Mouse (Mus musculus) C2C12 (cell line): Measurements from ENCODE around the gene Nenf. TPM values are rescaled to one million over a fixed set of nuclear protein-coding genes. Genes with fewer than 3 reads are reported as not detected.

Experiments used
- H3K27me3 ChIP-seq: one replicate; pipeline ENCODE4 v1.6.1; 2011; ENCODE audit not compliant: control insufficient read depth, insufficient read depth, insufficient read length
- H3K36me3 ChIP-seq: one replicate; pipeline ENCODE4 v1.6.1; 2011; ENCODE audit not compliant: control insufficient read depth, insufficient read depth
- H3K4me3 ChIP-seq: one replicate; pipeline ENCODE4 v1.5.1; 2011; ENCODE audit warnings: mild to moderate bottlenecking, control low read depth; ENCODE audit not compliant: poor library complexity, insufficient read depth, severe bottlenecking
- H3K79me2 ChIP-seq: one replicate; pipeline ENCODE4 v1.6.1; 2011; ENCODE audit not compliant: control insufficient read depth, insufficient read depth
- H3K79me3 ChIP-seq: one replicate; pipeline ENCODE4 v1.6.1; 2011; ENCODE audit warnings: low read depth, control low read depth
- H3ac ChIP-seq: one replicate; pipeline ENCODE3; 2011; ENCODE audit warnings: low read depth; ENCODE audit not compliant: control insufficient read depth, insufficient read length
- CEBPB ChIP-seq: IDR thresholded peaks from one replicate; pipeline ENCODE4 v1.6.1; 2011; ENCODE audit warnings: low read depth, mild to moderate bottlenecking, control low read depth, moderate library complexity
- CTCF ChIP-seq: IDR thresholded peaks from one replicate; pipeline ENCODE4 v1.5.1; 2011; ENCODE audit not compliant: control insufficient read depth, insufficient read depth, insufficient read length
- FOSL1 ChIP-seq: IDR thresholded peaks from one replicate; pipeline ENCODE4 v1.8.0; 2011; ENCODE audit warnings: mild to moderate bottlenecking, low read length; ENCODE audit not compliant: poor library complexity, insufficient read depth, severe bottlenecking
- MAX ChIP-seq: IDR thresholded peaks from one replicate; pipeline ENCODE4 v1.6.1; 2011; ENCODE audit warnings: mild to moderate bottlenecking, control low read depth
- MYOD1 ChIP-seq: IDR thresholded peaks from one replicate; pipeline ENCODE4 v1.6.1; 2011; ENCODE audit warnings: low read depth; ENCODE audit not compliant: control insufficient read depth, insufficient read length
- MYOG ChIP-seq: IDR thresholded peaks from one replicate; pipeline ENCODE4 v1.6.1; 2011; ENCODE audit not compliant: control insufficient read depth, insufficient read length; ENCODE audit errors: extremely low read depth
- USF1 ChIP-seq: IDR thresholded peaks from one replicate; pipeline ENCODE4 v1.6.1; 2011; ENCODE audit warnings: low read depth, mild to moderate bottlenecking, control low read depth, moderate library complexity
- polyA plus RNA-seq: library from polyadenylated mRNA; unstranded; fragments of >200 nt; fragmentation: generic; extraction: Trizol; gene quantifications from one replicate; pipeline ENCODE4 v1.2.1, GENCODE M21; 2012; ENCODE audit warnings: missing spikeins

Gene Nenf
- polyA plus RNA-seq, 1 experiment: 98.5 TPM

GRCm38 (mm10) chr1:191295784-191296183, 22.2 kb downstream of the Nenf start:
- H3ac ChIP-seq: no peak overlapping the region
- H3K36me3 ChIP-seq: no peaks in the 10 kb centered on the region
- no peaks in the 10 kb centered on the region for H3K79me2 ChIP-seq
- no peak for TF ChIP-seq CTCF
- no peak for TF ChIP-seq MAX
- no peak for TF ChIP-seq CEBPB
- no peak for TF ChIP-seq MYOD1
- TF ChIP-seq USF1: no peak
- no peak for TF ChIP-seq MYOG
- TF ChIP-seq FOSL1: no peak
- no peaks in the 10 kb centered on the region for H3K27me3 ChIP-seq
- H3K79me3 ChIP-seq: no peaks in the 10 kb centered on the region
- no peak overlapping the region for H3K4me3 ChIP-seq

DNA sequence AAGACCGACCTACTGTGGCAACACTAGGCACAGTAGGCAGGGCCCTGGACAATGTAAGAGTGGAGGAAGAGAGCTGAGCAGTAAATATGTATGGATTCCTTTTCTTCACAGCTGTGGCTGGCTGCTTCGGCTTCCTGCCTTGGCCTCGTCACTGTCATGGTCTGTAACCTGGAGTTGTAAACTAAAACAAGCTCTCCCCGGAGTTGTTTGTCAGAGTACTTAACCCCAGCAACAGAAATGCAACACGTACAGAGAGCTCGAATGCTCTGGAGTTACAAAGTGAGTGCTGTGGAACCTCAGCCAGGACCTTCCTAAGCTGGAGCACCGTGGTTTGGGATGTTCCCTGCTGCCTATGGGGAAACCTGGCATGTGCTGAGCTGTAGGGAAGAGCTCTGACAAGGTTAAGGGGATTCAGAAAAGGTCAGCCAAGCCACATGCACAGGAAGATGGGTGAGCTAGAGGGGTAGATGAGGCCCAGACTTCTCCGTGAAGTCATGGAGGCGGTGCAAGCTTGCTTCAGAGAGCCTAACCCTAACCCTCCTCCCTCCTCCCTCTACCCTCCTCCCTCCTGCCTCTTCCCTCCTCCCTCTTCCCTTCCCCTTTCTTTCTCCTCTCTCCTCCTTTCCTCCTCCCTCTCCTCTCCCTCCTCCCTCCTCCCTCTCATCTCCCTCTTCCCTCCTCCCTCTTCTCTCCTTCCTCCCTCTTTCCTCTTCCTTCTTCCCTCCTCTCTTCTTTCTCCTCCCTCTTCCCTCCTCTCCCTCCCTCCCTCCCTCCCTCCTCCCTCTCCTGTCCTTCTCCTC, 23.8 kb downstream of the Nenf start:
- TF ChIP-seq USF1 (no peak), MYOG (no peak), CEBPB (no peak), CTCF (no peak), MAX (no peak), MYOD1 (no peak), FOSL1 (no peak)
- H3ac ChIP-seq: no peak overlapping the region
- no peaks in the 10 kb centered on the region for H3K36me3 ChIP-seq
- H3K79me3 ChIP-seq: no peaks in the 10 kb centered on the region
- no peaks in the 10 kb centered on the region for H3K27me3 ChIP-seq
- no peak overlapping the region for H3K4me3 ChIP-seq
- no peaks in the 10 kb centered on the region for H3K79me2 ChIP-seq

GRCm38 (mm10) chr1:191293051-191293450, 24.9 kb downstream of the Nenf start:
- no peak for TF ChIP-seq USF1
- TF ChIP-seq CTCF: no peak
- TF ChIP-seq CEBPB: no peak
- no peak for TF ChIP-seq MYOG
- no peak for TF ChIP-seq FOSL1
- no peak for TF ChIP-seq MAX
- no peak for TF ChIP-seq MYOD1
- H3K4me3 ChIP-seq: no peak overlapping the region
- no peaks in the 10 kb centered on the region for H3K36me3 ChIP-seq
- no peaks in the 10 kb centered on the region for H3K79me3 ChIP-seq
- no peak overlapping the region for H3ac ChIP-seq
- no peaks in the 10 kb centered on the region for H3K27me3 ChIP-seq
- H3K79me2 ChIP-seq: no peaks in the 10 kb centered on the region

- H3K4me3 ChIP-seq: no peak overlapping the region
- no peaks in the 10 kb centered on the region for H3K79me2 ChIP-seq
- H3K27me3 ChIP-seq: no peaks in the 10 kb centered on the region
- TF ChIP-seq CEBPB (no peak), MAX (peak; percentile 93), FOSL1 (peak; percentile 74), MYOD1 (peak; percentile 51), CTCF (no peak), MYOG (no peak), USF1 (peak; percentile 93)
- H3K79me3 ChIP-seq: no peaks in the 10 kb centered on the region
- no peaks in the 10 kb centered on the region for H3K36me3 ChIP-seq
- H3ac ChIP-seq: no peak overlapping the region
These were observed 25.6 kb downstream of the Nenf start for GRCm38 (mm10) chr1:191292348-191292747.

DNA sequence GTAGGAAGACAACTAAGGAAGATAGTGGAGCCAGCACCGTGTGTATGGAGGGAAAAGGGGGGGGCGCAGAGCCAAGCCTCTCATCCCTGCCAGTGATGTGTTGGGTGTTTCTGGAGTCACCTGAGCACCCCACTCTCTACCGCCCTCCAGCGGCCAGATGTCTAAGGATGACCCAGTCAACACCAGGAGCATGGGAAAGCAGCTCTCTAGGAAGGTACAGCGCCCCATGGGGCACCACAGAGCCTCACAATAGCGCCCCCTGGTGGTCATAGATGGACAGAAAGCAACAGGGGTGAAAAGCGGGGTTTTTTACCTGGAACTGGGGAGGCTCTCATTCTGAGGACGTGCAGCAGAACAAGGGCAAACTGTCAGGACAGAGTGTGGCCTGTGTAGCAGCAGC, 29.2 kb downstream of the Nenf start:
- no peak overlapping the region for H3K4me3 ChIP-seq
- TF ChIP-seq MAX: no peak
- H3K79me2 ChIP-seq: no peaks in the 10 kb centered on the region
- H3ac ChIP-seq: no peak overlapping the region
- H3K79me3 ChIP-seq: no peaks in the 10 kb centered on the region
- H3K36me3 ChIP-seq: no peaks in the 10 kb centered on the region
- H3K27me3 ChIP-seq: no peaks in the 10 kb centered on the region

- H3ac ChIP-seq: no peak overlapping the region
- TF ChIP-seq CEBPB: no peak
- no peak for TF ChIP-seq CTCF
- TF ChIP-seq USF1: no peak
- no peak overlapping the region for H3K4me3 ChIP-seq
- H3K27me3 ChIP-seq: no peaks in the 10 kb centered on the region
- H3K79me3 ChIP-seq: no peaks in the 10 kb centered on the region
- no peaks in the 10 kb centered on the region for H3K36me3 ChIP-seq
- no peaks in the 10 kb centered on the region for H3K79me2 ChIP-seq
These were observed 33.5 kb downstream of the Nenf start for GRCm38 (mm10) chr1:191284502-191284901.
